Mouse (Mus musculus): ENCODE measurements around the gene Abca1.

- TF ChIP-seq CTCF (IDR thresholded peaks at IDR 0.05; ENCODE audit: low read depth), result no peak
- TF ChIP-seq EP300 (optimal IDR thresholded peaks at IDR 0.05), result no peak
Observed at GRCm38 (mm10) chr4:53127266-53127665, 32.4 kb downstream of the Abca1 start.
